Mouse (Mus musculus) common myeloid progenitor, adult 5-6 weeks (primary cell): Measurements from ENCODE around the gene Enthd1. TPM values are rescaled to one million over a fixed set of nuclear protein-coding genes. Genes with fewer than 3 reads are reported as not detected.
A peak's percentile ranks its signal among the peaks of the same experiment; 100 is the strongest.
"Not testable (repeated sequence)": the region's sequence is repeated elsewhere in the genome, so short reads cannot be mapped to it uniquely, and the experiment has no call there.

ENCODE experiments used
- ATAC-seq: replicated peaks from 2 replicates; pipeline ENCODE4 v1.8.0; 2016; ENCODE audit warnings: low read depth, mild to moderate bottlenecking, moderate TSS enrichment, inconsistent platforms; ENCODE audit not compliant: poor library complexity, severe bottlenecking
- total RNA-seq: library from RNA; stranded (forward); fragments of 200-1000, 187-1606 nt; gene quantifications from 2 replicates; pipeline ENCODE4 v1.2.3, GENCODE M21; 2017

Enthd1 gene
- total RNA-seq, 1 experiment from 2014 or later = not detected

DNA sequence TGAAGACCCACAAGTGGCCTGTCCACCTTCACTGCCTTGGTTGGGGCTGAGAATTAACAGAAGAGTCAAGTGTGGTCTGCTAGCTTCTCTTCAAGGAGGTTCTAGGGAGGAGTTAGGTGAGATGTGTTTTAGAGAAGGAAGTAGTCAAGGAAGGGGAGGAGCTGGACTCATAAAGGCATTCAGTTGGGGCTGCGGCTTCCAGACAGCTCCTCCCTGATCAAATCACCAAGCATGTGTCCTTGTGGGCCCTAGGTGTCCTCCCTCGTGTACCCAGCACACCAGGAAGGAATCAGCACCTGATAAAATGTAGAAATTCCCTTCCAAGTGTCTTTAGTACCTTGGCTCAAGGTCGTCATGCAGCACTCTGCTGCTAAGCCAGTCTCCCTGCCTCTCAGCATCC, 20.8 kb downstream of the Enthd1 start:
- ATAC-seq = peak; percentile 94

DNA sequence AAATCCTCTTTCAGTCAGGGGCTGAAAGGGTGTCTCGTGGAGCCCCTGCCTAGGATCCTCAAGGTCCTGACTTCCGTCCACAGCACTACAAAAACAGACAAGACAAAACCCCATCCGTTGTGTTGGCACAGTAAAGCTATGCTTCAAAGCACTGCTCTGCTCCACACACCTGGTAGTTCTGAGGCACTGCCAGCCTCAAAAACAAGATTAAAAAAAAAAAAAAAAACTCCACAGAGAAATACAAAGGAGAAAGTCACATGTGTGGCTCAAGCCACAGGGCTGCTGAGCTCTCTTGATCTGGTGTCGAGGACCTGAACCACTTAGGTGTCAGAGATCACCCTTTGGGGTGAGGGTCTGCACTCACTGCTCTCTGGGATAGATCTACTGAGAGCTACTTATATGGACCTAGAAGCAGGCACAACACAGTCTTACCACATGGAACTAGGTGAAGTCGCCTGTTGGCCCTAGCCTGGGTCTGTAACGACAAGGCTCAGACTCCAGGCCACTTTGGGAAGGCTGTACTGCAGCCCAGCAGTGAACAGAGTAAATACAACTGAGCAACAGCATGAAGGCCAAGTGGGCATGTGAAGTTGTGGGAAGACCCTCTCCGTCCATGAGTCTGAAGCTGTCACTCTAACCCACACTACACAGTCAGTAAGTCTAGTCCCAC, 26.1 kb downstream of the Enthd1 start:
- ATAC-seq = no peak

DNA sequence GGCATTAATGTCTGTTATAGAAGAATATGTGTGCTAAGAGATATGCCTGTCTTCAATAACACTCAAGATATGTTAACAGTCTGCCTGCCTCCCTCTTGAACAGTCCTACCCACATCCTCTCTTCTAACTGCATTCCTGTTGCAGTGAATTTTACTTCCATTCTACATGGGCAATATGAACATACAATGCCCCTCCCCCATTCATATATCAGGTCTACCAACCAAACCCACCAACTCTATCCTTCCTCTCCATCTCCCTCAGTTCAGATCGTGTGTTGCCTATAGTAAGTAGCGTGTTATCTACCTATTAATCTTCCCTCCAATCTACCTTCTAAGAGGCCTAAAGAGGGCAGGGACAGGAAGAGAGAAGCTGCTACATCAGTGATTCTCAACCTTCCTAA, 26.9 kb downstream of the Enthd1 start:
- no peak for ATAC-seq

DNA sequence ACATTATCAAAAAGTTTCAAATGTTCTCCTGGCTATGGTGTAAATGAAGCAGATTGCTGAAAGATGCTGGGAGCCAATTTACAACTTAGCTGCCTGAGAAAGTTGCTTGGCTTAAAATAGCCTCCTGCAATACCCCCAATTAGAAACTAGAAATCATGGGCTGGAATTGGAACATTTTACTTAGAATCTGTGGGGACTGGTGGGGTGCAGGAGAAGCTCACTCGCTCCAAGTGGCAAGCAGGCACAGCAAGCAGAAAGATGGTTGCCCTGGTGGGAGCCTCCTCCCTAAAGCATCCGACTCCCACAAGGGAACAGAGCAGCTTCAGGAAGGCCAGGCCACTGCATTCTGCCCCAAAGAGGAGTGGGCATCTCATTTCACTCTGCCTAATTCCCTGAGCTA, 28.9 kb downstream of the Enthd1 start:
- no peak for ATAC-seq

DNA sequence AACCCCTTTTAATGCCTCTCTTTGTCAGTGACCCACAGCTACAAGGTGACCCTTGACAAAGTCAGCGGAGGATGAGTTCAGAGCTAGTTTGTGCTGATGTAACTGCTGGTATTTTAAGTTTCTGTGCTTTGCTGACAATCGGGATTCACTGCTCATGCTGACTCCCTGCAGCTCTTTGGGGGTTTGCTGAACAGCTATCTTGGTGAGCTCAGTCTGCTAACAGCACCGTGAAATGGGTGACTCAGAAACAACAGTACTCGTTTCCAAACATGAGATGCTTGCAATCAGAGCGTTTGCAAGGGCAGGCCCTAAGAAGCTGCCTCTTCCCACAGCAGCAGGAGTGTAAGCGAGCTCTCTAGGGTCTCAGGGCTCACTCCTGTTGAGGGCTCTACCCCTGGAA, 31.7 kb downstream of the Enthd1 start:
- no peak for ATAC-seq

DNA sequence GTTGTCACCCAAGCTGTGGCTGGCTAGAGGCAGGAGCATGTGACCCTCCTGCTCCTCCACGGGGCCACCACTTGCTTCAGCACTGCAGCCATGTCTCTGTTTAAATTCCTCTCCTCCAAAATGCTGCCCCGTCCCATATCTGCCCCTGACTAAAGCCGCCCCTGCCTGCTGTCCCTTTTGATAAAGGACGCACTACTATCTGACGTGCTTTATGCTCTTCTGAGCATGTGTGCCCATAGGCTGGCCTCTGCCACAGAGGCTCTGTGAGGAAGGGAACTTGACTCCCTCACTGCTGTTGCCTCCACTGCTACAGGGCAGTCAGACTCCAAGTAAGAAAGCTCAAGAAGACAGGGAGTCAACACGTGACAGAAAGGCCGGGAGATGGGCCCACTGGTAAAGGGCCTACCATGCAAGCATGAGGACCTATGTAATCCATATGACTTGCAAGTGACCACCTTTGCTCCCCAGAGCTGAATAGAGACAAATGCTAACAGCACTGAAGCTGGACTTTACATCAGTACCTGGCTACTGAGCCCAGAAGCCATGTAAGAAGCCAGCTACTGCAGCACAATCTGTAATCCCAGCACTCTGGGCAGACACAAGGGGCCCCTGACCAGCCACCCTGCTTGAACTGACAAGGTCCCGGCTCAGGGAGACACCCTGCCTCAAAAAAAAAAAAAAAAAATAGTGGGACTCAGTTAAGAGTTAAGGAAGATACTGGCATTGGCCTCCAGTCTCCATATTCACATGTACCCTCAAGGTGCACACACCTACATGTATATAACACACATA, 32.5 kb downstream of the Enthd1 start:
- ATAC-seq = peak; percentile 60

DNA sequence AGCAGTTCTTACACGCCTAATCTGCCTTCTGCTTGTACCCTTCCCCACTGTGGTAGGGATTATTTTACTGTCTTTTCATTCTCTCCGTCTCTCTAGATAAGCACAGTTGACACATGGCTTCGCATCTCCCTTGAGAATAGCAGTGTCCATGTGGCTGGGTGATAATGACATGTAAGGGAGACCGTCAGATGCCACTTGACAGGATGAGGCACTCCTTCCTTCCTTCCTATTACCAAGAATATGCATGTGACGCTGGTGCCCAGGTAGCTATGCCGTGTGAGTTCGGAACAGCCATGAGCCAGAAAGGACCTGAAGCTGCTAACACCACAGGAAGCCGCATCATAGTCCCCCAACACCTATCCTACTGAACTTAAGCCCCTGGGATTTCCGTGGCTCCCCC, 33.9 kb downstream of the Enthd1 start:
- ATAC-seq = no peak

DNA sequence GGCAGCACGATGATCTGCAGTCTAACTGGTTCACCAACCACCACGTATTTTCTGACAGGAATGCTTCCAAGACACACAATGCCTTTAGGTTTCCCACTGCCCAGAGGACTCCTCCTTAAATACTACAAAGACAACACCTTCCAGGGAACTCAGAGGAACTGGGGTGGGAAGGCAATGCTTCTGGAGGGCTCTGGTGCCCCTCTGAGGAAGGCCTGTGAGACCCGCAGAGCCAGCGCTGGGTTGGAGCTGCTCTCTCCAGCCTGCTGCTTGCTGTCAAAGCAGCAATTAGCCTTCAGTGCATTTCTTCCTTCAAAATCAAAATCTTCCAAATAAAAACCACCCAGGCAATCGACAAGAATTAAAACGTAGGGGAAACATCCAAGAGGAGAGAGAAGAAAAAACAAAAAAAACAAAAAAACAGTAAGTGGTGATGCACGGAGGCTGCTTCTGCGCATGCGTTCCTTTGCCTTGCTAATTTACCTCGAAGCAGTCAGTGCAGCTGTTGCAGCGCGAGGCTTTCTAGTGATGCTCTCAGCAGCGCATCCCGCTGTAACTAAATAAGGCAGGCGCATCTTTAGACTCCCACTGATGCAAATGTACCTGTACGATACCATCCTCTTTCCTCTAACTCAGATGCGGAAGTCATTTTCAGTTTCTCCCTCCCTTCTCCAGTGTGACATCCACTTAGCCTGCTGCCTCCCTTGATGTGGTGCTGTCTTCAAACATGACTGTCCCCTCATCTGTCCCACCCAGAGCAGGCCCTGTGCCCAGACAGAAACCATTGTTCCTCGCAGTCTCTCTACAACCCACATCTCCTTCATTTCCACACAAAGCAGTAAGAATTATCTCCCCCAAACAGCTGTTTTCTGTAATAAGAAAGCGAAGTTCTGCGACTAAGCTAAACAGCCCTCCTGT, 34.7 kb downstream of the Enthd1 start:
- ATAC-seq = no peak; the same call in 1 of the 2 replicates

DNA sequence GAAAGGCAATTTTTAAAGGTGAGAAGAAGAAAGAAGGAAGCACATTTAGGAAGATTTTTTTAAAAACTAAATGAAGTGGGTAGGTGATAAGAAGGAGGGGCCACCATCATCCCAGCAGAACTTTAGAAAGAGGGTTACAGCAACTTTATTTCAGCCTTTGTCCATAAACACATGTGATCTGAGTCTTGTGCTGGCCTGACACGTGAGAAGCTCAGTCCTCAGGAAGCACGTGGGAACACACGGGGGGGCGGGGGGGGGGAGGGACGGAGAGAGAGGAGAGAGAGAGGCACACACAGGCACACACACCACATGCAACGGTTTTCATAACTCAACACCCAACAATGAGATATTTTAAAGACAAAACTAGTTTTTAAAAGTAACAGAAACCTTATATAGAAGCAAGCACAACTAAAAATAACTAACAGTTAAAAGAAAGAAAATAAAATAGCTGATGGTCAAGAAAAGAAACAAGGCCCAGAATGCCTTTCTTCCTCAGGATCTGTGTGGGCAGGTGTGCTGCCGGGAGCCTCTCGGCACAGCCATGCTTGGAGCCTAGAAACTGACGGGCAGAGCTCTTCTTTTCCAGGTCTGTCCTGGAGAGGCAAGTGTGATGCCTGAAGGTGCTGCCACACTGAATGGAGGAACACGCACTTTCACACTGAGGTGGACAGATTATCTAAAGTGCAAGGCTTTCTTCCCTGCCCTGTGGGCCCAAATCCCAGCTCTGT, 43.1 kb downstream of the Enthd1 start:
- no peak; the same call in 1 of the 2 replicates for ATAC-seq

DNA sequence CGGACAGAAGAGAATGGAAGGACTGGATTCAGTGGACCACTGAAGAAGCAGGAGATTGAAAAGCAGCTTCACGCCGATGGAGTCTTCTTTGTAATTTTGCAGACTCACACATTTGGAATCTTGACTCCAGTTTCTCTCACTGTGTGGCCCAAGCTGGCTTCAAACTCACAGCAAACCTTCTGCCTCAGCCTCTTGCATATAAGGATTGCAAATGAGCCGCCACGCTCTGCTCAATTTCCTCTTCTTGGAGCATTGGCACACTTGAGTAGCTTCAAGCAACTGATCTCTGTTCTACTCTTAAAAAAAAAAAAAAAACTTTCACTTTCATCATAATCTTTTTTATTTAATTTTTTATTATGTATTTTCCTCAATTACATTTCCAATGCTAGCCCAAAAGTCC, 45.0 kb downstream of the Enthd1 start:
- ATAC-seq = no peak

DNA sequence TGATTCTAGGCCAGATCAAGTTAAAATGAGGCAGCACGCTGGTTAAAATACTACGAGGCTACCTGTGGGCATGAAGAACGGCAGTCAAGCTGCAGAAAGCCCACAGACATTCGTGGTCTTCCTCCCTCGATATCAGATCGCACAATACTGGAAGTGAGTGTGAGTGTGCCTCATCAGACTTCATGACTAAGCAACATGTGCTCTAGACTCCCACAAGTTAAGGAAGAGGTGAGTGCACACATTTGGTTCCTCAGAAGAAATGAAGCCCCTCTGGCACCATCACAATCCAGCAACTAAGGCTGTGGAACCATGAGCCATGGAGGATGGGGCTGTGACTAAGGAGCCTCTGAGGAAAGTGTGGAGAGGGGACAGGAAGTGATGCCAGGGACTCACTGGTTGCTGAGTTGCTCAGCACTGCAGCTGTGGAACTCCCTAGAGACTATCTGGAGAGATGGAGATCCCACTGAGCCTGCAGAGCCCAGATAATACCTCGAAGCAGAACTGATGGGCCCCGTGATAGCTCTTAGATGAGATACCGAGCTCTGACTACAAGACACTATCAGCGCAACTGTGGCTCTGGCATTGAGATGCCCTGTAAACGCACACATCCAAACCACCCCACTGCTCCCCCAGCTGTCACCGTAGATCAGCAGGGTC, 46.3 kb downstream of the Enthd1 start:
- ATAC-seq = peak; percentile 23

DNA sequence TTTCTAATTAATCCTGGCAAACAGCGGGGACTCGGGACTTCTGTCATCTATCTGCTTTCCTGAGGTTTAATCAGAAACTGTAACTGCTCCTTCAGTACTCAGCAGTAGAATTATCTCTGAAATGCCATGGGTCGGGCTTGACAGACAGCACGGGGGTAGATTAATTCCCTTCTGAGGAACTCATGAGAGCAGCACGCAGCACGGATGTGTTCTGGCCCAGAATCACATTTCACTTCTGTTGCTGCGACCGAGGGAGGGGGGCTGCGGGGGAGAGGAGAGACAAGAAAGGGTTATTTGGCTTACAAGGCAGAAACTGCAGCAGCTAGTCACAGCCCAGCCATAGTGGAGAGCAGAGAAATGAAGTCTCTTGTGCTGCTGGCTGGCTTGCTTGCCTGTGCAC, 47.0 kb downstream of the Enthd1 start:
- ATAC-seq = peak; percentile 75

DNA sequence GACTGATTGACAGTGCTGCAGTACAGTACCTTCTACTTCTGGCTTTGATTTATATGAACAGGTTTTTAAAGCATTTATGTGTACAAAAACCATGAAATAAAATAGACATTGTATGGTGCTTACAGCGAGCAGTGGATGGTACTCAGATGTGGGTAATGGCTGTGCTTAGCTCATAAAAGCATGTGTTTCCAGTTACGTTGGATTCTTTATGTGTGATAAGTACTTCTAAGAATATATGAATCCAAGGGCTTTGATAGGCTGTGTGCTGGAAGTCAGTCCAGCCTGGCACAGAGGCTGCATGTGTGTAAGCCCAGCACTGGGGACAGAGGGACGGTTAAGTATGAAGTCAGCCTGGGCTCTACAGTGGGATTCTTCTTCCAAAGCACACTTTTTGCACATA, 48.4 kb downstream of the Enthd1 start:
- ATAC-seq = no peak

DNA sequence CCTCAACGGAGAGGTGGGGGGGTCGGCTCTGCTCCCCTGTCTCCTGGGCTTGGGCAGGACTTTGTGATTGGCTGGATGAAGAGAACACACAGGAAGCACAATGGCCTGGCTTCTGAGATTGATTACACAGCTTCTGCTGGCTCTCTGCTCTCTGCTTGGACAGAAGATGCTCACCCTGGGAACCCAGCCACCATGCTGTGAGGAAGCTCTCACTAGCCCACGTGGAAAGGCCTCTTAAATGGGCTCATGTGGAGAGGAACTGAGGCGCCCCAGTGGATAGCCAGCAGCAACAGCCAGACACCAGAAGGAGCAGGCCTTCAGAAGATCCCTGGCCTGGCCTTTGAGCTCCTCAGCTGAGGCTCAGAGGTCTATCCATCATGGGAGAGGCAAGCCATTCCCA, 59.9 kb downstream of the Enthd1 start:
- no peak for ATAC-seq

DNA sequence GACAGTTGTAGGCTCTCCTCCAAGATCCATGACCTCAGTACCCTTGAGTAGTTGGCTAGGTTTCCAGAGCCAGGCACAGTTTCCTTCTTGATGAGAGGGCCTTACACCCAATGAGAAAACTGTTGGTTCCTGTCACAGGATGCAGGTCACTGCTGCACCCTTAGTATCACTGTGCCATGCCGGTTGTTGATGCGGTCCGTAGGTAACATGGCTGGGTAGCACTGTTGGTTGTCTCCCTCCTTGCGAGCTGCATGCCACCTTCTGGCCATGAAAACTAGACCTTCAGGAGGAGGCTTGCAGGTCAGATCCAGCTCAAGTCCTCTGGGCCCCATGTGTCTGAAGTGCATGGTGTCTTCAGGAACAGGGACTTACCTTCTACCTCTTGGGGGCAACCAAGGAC, 61.8 kb downstream of the Enthd1 start:
- ATAC-seq = not testable (repeated sequence)

DNA sequence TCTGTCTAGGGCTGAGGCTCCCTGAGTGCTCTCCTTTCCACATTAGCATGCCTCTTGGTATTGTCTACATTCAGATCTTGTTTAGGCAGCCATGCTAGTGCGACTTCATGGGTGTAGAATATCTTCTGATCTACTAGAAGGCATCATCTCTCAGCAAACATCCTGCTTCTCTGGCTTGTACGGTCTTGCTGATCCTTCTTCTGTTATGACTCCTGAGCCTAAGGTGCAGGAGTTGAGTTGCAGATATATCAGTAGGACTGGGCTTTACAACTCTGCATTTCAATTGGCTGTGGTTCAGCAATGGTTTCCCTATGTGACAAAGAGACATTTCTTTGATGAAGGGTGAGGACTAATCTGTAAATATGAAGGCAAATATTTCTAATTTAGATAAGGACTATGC, 62.2 kb downstream of the Enthd1 start:
- ATAC-seq = no peak

DNA sequence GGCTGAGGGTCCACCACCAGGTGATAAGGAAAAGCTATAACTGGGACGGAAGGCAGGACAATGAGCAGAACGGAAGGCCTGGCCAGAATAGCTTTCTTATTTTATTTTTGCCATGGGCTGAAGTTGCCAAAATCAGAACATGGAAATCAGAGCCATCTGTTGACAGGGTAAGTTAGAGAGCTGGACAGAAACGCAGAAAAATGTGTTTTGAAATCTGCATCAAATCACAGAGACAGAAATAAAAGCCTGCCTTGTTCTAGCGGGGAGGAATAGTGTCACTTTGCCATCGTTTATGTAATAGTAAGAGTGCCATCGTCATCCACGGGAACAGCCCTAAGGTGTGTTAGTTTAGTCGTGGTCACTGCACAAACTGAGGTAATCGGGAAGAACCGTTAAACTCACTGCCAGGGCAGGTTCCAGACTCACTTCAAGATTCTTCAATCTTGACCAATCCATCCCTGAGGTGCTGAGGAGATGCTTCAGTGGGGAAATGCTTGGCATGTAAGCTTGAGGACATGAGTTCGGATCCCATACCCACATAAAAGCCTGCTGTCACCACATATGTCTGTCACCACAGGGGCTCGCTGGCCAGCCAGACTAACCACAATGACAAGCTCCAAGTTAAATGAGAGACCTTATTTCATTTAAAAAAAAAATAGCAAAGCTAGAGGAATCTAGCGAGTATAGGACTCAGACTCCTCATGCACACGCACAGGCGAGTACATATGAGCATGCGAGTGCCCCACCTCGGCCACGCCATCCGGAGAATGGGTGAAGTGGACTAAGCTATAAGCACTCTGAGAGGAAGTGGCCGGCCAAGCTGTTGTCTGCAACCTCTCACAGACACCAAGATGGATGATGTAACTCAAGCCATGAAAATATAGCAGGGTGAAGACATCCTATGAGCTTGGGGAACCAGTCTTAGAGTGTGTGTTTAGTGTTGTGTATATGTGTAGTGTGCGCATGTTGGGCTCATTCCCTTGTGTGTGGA, 63.6 kb downstream of the Enthd1 start:
- no peak for ATAC-seq

DNA sequence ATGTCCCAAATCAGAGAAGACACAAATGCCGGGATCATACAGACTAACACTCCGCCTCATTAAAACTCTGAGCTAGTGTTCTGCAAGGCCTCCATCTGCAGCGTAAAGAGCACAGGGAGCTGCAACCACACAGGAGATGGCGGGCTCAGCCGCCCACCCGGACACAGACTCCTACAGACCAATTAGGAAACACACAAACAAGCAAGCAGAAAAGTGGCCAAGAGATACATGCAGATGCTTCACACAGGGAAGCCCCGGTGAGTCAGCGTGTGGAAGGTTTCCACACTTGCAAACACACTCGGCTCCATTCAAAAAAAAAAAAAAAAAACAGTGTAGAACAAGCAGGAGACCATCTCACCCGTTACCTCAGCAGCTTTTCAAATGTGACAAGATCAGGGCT, 64.5 kb downstream of the Enthd1 start:
- ATAC-seq = no peak
